Mouse (Mus musculus) myocyte (in vitro differentiated cells): ENCODE data around the gene Zfp277.

Experiments used
- MAX ChIP-seq: IDR thresholded peaks from one replicate; pipeline ENCODE4 v1.6.1; 2011; ENCODE audit warnings: low read depth, mild to moderate bottlenecking, control low read depth
- MYOD1 ChIP-seq, 3 experiments: IDR thresholded peaks; one replicate each; pipeline ENCODE4 v1.6.1; 2011; ENCODE audit warnings: control low read depth in 2 of 3, low read depth in 2 of 3, mild to moderate bottlenecking in 2 of 3, moderate library complexity in 1 of 3; ENCODE audit not compliant: insufficient read length in 2 of 3, control insufficient read depth in 1 of 3
- POLR2A ChIP-seq: IDR thresholded peaks from one replicate; pipeline ENCODE4 v1.6.1; 2011; ENCODE audit warnings: low read depth, mild to moderate bottlenecking, control low read depth, moderate library complexity; ENCODE audit not compliant: insufficient read length
- POLR2AphosphoS2 ChIP-seq: IDR thresholded peaks from one replicate; pipeline ENCODE4 v1.6.1; 2011; ENCODE audit warnings: low read depth, control low read depth; ENCODE audit not compliant: insufficient read length
- TCF12 ChIP-seq: IDR thresholded peaks from one replicate; pipeline ENCODE4 v1.6.1; 2011; ENCODE audit warnings: mild to moderate bottlenecking, control low read depth; ENCODE audit not compliant: poor library complexity, insufficient read depth, severe bottlenecking
- TCF3 ChIP-seq: IDR thresholded peaks from one replicate; pipeline ENCODE4 v1.6.1; 2011; ENCODE audit warnings: low read depth, control low read depth; ENCODE audit not compliant: insufficient read length
- USF1 ChIP-seq: IDR thresholded peaks from one replicate; pipeline ENCODE4 v1.6.1; 2011; ENCODE audit warnings: low read depth, mild to moderate bottlenecking, control low read depth, moderate library complexity

DNA sequence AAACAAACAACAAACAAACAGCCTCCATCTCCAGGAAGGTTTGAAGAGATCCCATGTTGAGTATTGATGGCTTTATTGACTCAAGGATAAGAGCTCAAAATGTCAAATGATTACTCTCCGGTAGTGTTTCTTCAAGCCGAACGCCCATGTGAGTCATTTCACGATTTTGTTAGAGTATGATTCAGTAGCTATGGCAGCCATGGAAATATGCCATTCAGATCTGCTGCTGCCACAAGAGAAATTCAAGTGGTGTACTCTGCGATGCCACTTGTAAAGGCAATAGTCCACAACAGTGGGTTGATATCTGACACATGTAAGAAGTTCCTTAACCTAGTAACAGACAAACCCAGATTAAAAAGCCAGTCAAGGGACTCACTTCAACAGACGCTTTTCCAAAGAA lies 62.0 kb downstream of the Zfp277 start:
- TF ChIP-seq POLR2A (no peak), POLR2AphosphoS2 (no peak), USF1 (no peak), TCF12 (no peak), MAX (no peak), TCF3 (no peak), MYOD1 (IDR thresholded peaks at IDR 0.05; ENCODE audit: control insufficient read depth in 1 of 3, insufficient read length in 2 of 3, low read depth in 2 of 3) (no peak)
